Mouse (Mus musculus) liver, postnatal 0 days (tissue): ENCODE results near the gene Apba1.

ENCODE experiments used
- CTCF ChIP-seq: sonication (generic); IDR thresholded peaks from 2 replicates; pipeline ENCODE4 v1.5.1; 2016; ENCODE audit warnings: antibody characterized with exemption, low read depth
- EP300 ChIP-seq: IDR thresholded peaks from 2 replicates; pipeline ENCODE4 v1.6.1; 2016; ENCODE audit warnings: antibody characterized with exemption, low read depth, mild to moderate bottlenecking

GRCm38 (mm10) chr19:23946751-23947150, 188.1 kb downstream of the Apba1 start:
- TF ChIP-seq CTCF (no peak), EP300 (no peak)
